Mouse (Mus musculus): ENCODE data around the gene Peli2. TPM values are rescaled to one million over a fixed set of nuclear protein-coding genes. Genes with fewer than 3 reads are reported as not detected.

Gene Peli2
- polyA plus RNA-seq, 1 experiment from 2014 or later = 6.8 TPM

- Histone ChIP-seq H3K4me3 (replicated peaks) (no peak overlapping the region), H3K4me1 (peaks cover 16% of the 10 kb centered on the region), H3K36me3 (no peaks in the 10 kb centered on the region), H3K27ac (replicated peaks) (no peak overlapping the region), H3K9me3 (replicated peaks) (no peaks in the 10 kb centered on the region), H3K4me2 (no peak overlapping the region), H3K27me3 (replicated peaks) (no peaks in the 10 kb centered on the region), H3K9ac (replicated peaks) (no peak overlapping the region)
- no peak for ATAC-seq (ENCODE audit: low FRiP score)
- 93% methylated on average over 8 of the region's 8 CpGs for WGBS
These were observed 52.3 kb downstream of the Peli2 start for GRCm38 (mm10) chr14:48172876-48173275.

GRCm38 (mm10) chr14:48173840-48174239, 53.2 kb downstream of the Peli2 start:
- Histone ChIP-seq H3K9ac (replicated peaks) (no peak overlapping the region), H3K4me3 (replicated peaks) (no peak overlapping the region), H3K9me3 (replicated peaks) (no peaks in the 10 kb centered on the region), H3K27ac (replicated peaks) (no peak overlapping the region), H3K4me2 (no peak overlapping the region), H3K36me3 (no peaks in the 10 kb centered on the region), H3K4me1 (peaks cover 14% of the 10 kb centered on the region), H3K27me3 (replicated peaks) (no peaks in the 10 kb centered on the region)
- 83% methylated on average over 9 of the region's 9 CpGs for WGBS
- no peak for ATAC-seq (ENCODE audit: low FRiP score)

GRCm38 (mm10) chr14:48174356-48174755, 53.7 kb downstream of the Peli2 start:
- Histone ChIP-seq H3K9ac (replicated peaks) (no peak overlapping the region), H3K27ac (replicated peaks) (no peak overlapping the region), H3K9me3 (replicated peaks) (no peaks in the 10 kb centered on the region), H3K27me3 (replicated peaks) (no peaks in the 10 kb centered on the region), H3K4me1 (peaks cover 14% of the 10 kb centered on the region), H3K4me2 (no peak overlapping the region), H3K4me3 (replicated peaks) (no peak overlapping the region), H3K36me3 (no peaks in the 10 kb centered on the region)
- 89% methylated on average over 4 of the region's 4 CpGs for WGBS
- ATAC-seq (ENCODE audit: low FRiP score) = no peak

- Histone ChIP-seq H3K4me2 (no peak overlapping the region), H3K9me3 (replicated peaks) (no peaks in the 10 kb centered on the region), H3K4me3 (replicated peaks) (no peak overlapping the region), H3K9ac (replicated peaks) (no peak overlapping the region), H3K27me3 (replicated peaks) (no peaks in the 10 kb centered on the region), H3K27ac (replicated peaks) (no peak overlapping the region), H3K36me3 (no peaks in the 10 kb centered on the region), H3K4me1 (peaks cover 14% of the 10 kb centered on the region)
- WGBS = 87% methylated on average over 8 of the region's 8 CpGs
- ATAC-seq (ENCODE audit: low FRiP score) = no peak
These were observed 54.5 kb downstream of the Peli2 start for GRCm38 (mm10) chr14:48175115-48175514.

GRCm38 (mm10) chr14:48178304-48178995, 57.8 kb downstream of the Peli2 start:
- Histone ChIP-seq H3K27me3 (replicated peaks) (no peaks in the 10 kb centered on the region), H3K27ac (replicated peaks) (no peak overlapping the region), H3K9me3 (replicated peaks) (0 out of 2 replicates have a peak, but pooled peaks cover 8% of the 10 kb centered on the region), H3K4me3 (replicated peaks) (no peak overlapping the region), H3K36me3 (peaks cover 6% of the 10 kb centered on the region; the same call in 1 of the 2 replicates), H3K4me2 (no peak overlapping the region), H3K9ac (replicated peaks) (no peak overlapping the region), H3K4me1 (no peaks in the 10 kb centered on the region)
- WGBS = 92% methylated on average over 15 of the region's 15 CpGs
- no peak for ATAC-seq (ENCODE audit: low FRiP score)

- H3K27ac ChIP-seq (replicated peaks) = no peak overlapping the region
- H3K4me3 ChIP-seq (replicated peaks) = no peak overlapping the region
- H3K4me1 ChIP-seq = no peaks in the 10 kb centered on the region
- H3K27me3 ChIP-seq (replicated peaks) = no peaks in the 10 kb centered on the region
- H3K9me3 ChIP-seq (replicated peaks) = 0 out of 2 replicates have a peak, but pooled peaks cover 8% of the 10 kb centered on the region
- no peak overlapping the region for H3K9ac ChIP-seq (replicated peaks)
- peaks cover 8% of the 10 kb centered on the region; the same call in 1 of the 2 replicates for H3K36me3 ChIP-seq
- no peak for ATAC-seq (ENCODE audit: low FRiP score)
- no peak overlapping the region for H3K4me2 ChIP-seq
- WGBS = 86% methylated on average over 8 of the region's 8 CpGs
These were observed 58.4 kb downstream of the Peli2 start for GRCm38 (mm10) chr14:48179021-48179420.

- 87% methylated on average over 6 of the region's 6 CpGs for WGBS
- Histone ChIP-seq H3K27ac (replicated peaks) (no peak overlapping the region), H3K9me3 (replicated peaks) (0 out of 2 replicates have a peak, but pooled peaks cover 8% of the 10 kb centered on the region), H3K4me2 (no peak overlapping the region), H3K27me3 (replicated peaks) (no peaks in the 10 kb centered on the region), H3K4me1 (0 out of 2 replicates have a peak, but pooled peaks cover 4% of the 10 kb centered on the region), H3K4me3 (replicated peaks) (no peak overlapping the region), H3K36me3 (peaks cover 15% of the 10 kb centered on the region), H3K9ac (replicated peaks) (no peak overlapping the region)
- no peak for ATAC-seq (ENCODE audit: low FRiP score)
These were observed 65.7 kb downstream of the Peli2 start for GRCm38 (mm10) chr14:48186302-48186701.

- no peak for ATAC-seq (ENCODE audit: low FRiP score)
- Histone ChIP-seq H3K9me3 (replicated peaks) (0 out of 2 replicates have a peak, but pooled peaks cover 8% of the 10 kb centered on the region), H3K27ac (replicated peaks) (no peak overlapping the region), H3K4me3 (replicated peaks) (no peak overlapping the region), H3K4me1 (0 out of 2 replicates have a peak, but pooled peaks cover 4% of the 10 kb centered on the region), H3K27me3 (replicated peaks) (no peaks in the 10 kb centered on the region), H3K4me2 (no peak overlapping the region), H3K9ac (replicated peaks) (no peak overlapping the region), H3K36me3 (peaks cover 15% of the 10 kb centered on the region)
- WGBS = 68% methylated on average over 9 of the region's 9 CpGs
These were observed 66.5 kb downstream of the Peli2 start for GRCm38 (mm10) chr14:48187100-48187499.

GRCm38 (mm10) chr14:48189330-48189729, 68.7 kb downstream of the Peli2 start:
- Histone ChIP-seq H3K4me3 (replicated peaks) (no peak overlapping the region), H3K4me2 (no peak overlapping the region), H3K9me3 (replicated peaks) (no peaks in the 10 kb centered on the region), H3K4me1 (0 out of 2 replicates have a peak, but pooled peaks cover 4% of the 10 kb centered on the region), H3K9ac (replicated peaks) (no peak overlapping the region), H3K27ac (replicated peaks) (no peak overlapping the region), H3K27me3 (replicated peaks) (no peaks in the 10 kb centered on the region), H3K36me3 (peaks cover 7% of the 10 kb centered on the region; the same call in 1 of the 2 replicates)
- WGBS = 64% methylated on average over 8 of the region's 8 CpGs
- no peak for ATAC-seq (ENCODE audit: low FRiP score)

GRCm38 (mm10) chr14:48190946-48191345, 70.3 kb downstream of the Peli2 start:
- Histone ChIP-seq H3K4me2 (no peak overlapping the region), H3K36me3 (no peaks in the 10 kb centered on the region), H3K27ac (replicated peaks) (no peak overlapping the region), H3K4me3 (replicated peaks) (no peak overlapping the region), H3K4me1 (0 out of 2 replicates have a peak, but pooled peaks cover 4% of the 10 kb centered on the region), H3K9me3 (replicated peaks) (no peaks in the 10 kb centered on the region), H3K27me3 (replicated peaks) (no peaks in the 10 kb centered on the region), H3K9ac (replicated peaks) (no peak overlapping the region)
- ATAC-seq (ENCODE audit: low FRiP score) = no peak
- 96% methylated on average over 5 of the region's 5 CpGs for WGBS

- Histone ChIP-seq H3K4me1 (peaks cover 5% of the 10 kb centered on the region), H3K4me2 (no peak overlapping the region), H3K9me3 (replicated peaks) (no peaks in the 10 kb centered on the region), H3K27ac (replicated peaks) (no peak overlapping the region), H3K27me3 (replicated peaks) (no peaks in the 10 kb centered on the region), H3K9ac (replicated peaks) (no peak overlapping the region), H3K4me3 (replicated peaks) (no peak overlapping the region), H3K36me3 (no peaks in the 10 kb centered on the region)
- 98% methylated on average over 3 of the region's 3 CpGs for WGBS
- ATAC-seq (ENCODE audit: low FRiP score) = no peak
These were observed 71.3 kb downstream of the Peli2 start for GRCm38 (mm10) chr14:48191925-48192324.

- no peak overlapping the region for H3K9ac ChIP-seq (replicated peaks)
- no peak overlapping the region for H3K4me2 ChIP-seq
- no peaks in the 10 kb centered on the region for H3K36me3 ChIP-seq
- no peaks in the 10 kb centered on the region for H3K27me3 ChIP-seq (replicated peaks)
- peak; percentile 19; the same call in 1 of the 2 replicates for ATAC-seq (ENCODE audit: low FRiP score)
- no peak overlapping the region for H3K27ac ChIP-seq (replicated peaks)
- H3K4me3 ChIP-seq (replicated peaks) = no peak overlapping the region
- 41% methylated on average over 5 of the region's 5 CpGs for WGBS
- H3K9me3 ChIP-seq (replicated peaks) = no peaks in the 10 kb centered on the region
- peaks cover 23% of the 10 kb centered on the region for H3K4me1 ChIP-seq
These were observed 76.2 kb downstream of the Peli2 start for GRCm38 (mm10) chr14:48196804-48197203.
